Mouse (Mus musculus): Measurements from ENCODE around the gene Mier2.

Mier2 gene

DNA sequence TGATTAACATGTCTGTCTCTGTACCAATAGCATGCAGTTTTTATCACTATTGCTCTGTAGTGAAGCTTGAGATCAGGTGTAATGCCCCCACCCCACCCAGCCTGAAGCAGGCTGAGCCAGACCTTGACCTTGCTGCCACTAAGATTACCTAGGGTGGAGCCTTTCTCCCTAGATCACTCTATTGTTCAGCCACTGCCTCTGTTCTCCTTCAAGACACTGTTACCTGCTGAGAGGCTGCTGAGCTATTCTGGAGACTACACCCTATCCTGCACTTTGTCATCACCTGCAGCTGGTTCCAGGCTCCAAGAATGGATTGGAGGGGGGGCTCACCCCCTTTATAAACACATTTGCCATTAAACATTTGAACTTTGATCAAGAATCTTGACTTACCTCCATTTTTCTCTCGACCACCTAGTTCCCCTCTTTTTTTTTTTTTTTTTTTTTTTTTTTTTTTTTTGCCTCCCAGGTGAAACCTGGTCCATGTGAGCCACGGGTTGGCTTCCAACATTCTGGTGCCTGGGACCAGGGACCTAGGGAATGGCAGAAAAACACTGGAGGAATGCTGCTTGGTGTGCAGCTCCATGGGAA is 58.2 kb downstream of the Mier2 start:
- DNase-seq (ENCODE audit: low spot score in 2 of 2): no peak

- no peak for DNase-seq (ENCODE audit: low spot score in 2 of 2)
Measured at GRCm38 (mm10) chr10:79495886-79496285, 59.1 kb downstream of the Mier2 start.
